Mouse (Mus musculus): ENCODE data around the gene Hydin. TPM values are rescaled to one million over a fixed set of nuclear protein-coding genes. Genes with fewer than 3 reads are reported as not detected.
A peak's percentile ranks its signal among the peaks of the same experiment; 100 is the strongest.
"Not testable (repeated sequence)": the region's sequence is repeated elsewhere in the genome, so short reads cannot be mapped to it uniquely, and the experiment has no call there.

Gene Hydin
- polyA plus RNA-seq, 2 experiments, result 0.01 TPM; not detected in 1

DNA sequence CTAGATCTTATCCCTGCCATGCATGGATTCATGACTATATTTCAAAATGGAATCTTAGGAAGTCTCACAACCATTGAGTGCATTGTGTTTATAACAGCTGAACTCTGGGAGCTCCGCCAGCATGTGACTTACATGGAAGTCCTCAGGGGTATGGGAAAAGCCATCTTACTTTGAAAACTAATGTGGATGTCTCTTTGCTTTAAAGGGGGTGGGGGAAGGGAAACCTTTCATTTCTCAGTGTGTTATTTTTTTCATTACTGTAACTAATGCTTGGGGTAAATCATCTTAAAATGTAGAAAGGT, 9.4 kb downstream of the Hydin start:
- TF ChIP-seq POLR2A (IDR thresholded peaks at IDR 0.05; ENCODE audit: borderline replicate concordance, extremely low read depth, insufficient read depth, insufficient read length), result no peak
- ATAC-seq (ENCODE audit: low FRiP score, low read depth), result no peak
- no peak overlapping the region for H3K9ac ChIP-seq (ENCODE audit: low read depth, low read length, severe bottlenecking)

DNA sequence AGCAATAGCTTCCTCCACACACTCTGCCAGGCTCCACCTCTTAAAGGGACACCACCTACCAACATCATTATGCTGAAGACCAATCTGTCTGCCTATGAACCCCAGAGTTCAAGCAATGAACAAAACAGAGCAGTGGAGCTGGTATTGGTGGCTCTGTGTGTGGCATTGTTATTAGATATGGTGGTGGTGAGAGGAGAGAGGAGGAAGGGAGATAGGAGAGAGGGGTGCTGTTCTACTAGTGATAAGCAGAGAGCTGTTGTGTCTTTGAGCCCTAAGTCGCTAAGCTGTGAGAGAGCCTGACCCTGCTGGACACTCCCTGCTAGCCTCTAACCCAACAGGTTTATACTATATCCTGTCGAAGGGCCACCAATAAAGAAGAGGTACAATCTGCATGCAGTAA, 45.9 kb downstream of the Hydin start:
- Histone ChIP-seq H3K4me2 (replicated peaks; ENCODE audit: low read depth, low read length, severe bottlenecking) (no peak overlapping the region), H3K27ac (replicated peaks; ENCODE audit: low read depth, low read length) (no peak overlapping the region), H3K36me3 (ENCODE audit: control insufficient read depth, insufficient read depth, low read length) (no peaks in the 10 kb centered on the region), H3K4me3 (replicated peaks; ENCODE audit: low read length) (no peak overlapping the region), H3K9ac (ENCODE audit: low read depth, low read length, severe bottlenecking) (no peak overlapping the region), H3K9me3 (ENCODE audit: control insufficient read depth, low read length) (no peaks in the 10 kb centered on the region), H3K4me1 (ENCODE audit: control insufficient read depth, insufficient read depth, low read length) (no peaks in the 10 kb centered on the region), H3K27me3 (ENCODE audit: control insufficient read depth, insufficient read depth, low read length) (no peaks in the 10 kb centered on the region)
- no peak for ATAC-seq (ENCODE audit: low FRiP score, low read depth)
- WGBS, result 78% methylated on average over 2 of the region's 2 CpGs
- no peak for TF ChIP-seq POLR2A (IDR thresholded peaks at IDR 0.05; ENCODE audit: borderline replicate concordance, extremely low read depth, insufficient read depth, insufficient read length)
- DNase-seq (ENCODE audit: low spot score), result no peak

More for the DNA sequence above, 9.4 kb downstream of the Hydin start:
- 86% methylated on average over 1 of the region's 1 CpGs for WGBS
- H3K27ac ChIP-seq (replicated peaks; ENCODE audit: low read depth, low read length), result no peak overlapping the region
- H3K27me3 ChIP-seq (ENCODE audit: control insufficient read depth, insufficient read depth, low read length), result no peaks in the 10 kb centered on the region
- no peak overlapping the region for H3K4me3 ChIP-seq (replicated peaks; ENCODE audit: low read length)
- DNase-seq (ENCODE audit: low spot score), result no peak
- no peaks in the 10 kb centered on the region for H3K36me3 ChIP-seq (ENCODE audit: control insufficient read depth, insufficient read depth, low read length)
- H3K4me1 ChIP-seq (ENCODE audit: control insufficient read depth, insufficient read depth, low read length), result no peaks in the 10 kb centered on the region
- no peaks in the 10 kb centered on the region for H3K9me3 ChIP-seq (ENCODE audit: control insufficient read depth, low read length)
- H3K4me2 ChIP-seq (replicated peaks; ENCODE audit: low read depth, low read length, severe bottlenecking), result no peak overlapping the region

DNA sequence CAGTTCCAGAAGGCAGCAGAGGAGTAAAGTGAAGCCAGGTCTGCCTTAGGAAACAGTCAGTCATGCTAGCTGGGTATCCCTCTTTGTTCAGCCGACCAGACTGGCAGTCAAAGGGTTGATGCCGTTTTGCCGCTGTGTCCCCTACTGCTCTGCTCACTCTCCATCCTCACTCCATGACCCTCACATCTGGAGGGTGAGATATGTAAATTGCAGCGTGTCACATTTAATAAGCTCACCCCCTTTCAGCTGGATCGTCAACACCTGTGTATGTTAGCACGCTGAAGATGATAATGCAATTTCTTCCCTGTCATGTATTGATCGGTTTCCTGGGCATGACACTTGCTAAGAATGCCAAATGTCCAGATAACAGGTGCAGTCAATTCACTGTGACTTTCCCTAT, 49.0 kb downstream of the Hydin start:
- no peak overlapping the region for H3K27ac ChIP-seq (replicated peaks; ENCODE audit: low read depth, low read length)
- no peak overlapping the region for H3K4me3 ChIP-seq (replicated peaks; ENCODE audit: low read length)
- no peak overlapping the region for H3K9ac ChIP-seq (ENCODE audit: low read depth, low read length, severe bottlenecking)
- DNase-seq (ENCODE audit: low spot score), result no peak
- H3K4me1 ChIP-seq (ENCODE audit: control insufficient read depth, insufficient read depth, low read length), result no peaks in the 10 kb centered on the region
- no peak overlapping the region for H3K4me2 ChIP-seq (replicated peaks; ENCODE audit: low read depth, low read length, severe bottlenecking)
- WGBS, result 71% methylated on average over 7 of the region's 7 CpGs
- H3K27me3 ChIP-seq (ENCODE audit: control insufficient read depth, insufficient read depth, low read length), result no peaks in the 10 kb centered on the region
- H3K9me3 ChIP-seq (ENCODE audit: control insufficient read depth, low read length), result no peaks in the 10 kb centered on the region
- no peak for TF ChIP-seq POLR2A (IDR thresholded peaks at IDR 0.05; ENCODE audit: borderline replicate concordance, extremely low read depth, insufficient read depth, insufficient read length)
- no peak for ATAC-seq (ENCODE audit: low FRiP score, low read depth)
- no peaks in the 10 kb centered on the region for H3K36me3 ChIP-seq (ENCODE audit: control insufficient read depth, insufficient read depth, low read length)

DNA sequence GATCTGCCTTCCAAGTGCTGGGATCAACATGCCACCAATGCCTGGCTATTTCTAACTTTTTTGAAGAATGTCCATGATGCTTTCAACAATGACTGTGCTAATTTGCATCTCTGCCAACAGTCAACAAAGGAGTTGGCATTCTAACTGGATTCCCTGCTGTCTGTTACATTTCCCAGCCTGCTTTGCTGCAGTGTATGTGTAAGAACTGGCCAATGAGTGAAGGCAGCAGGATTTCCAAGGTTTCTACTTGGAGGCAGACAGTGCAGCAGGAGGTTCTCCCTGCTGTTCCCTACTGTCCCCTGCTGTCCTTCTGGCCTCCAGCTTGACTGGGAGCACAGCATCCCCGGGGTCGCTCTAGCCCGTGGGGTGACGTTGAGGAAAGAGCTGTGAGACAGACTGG, 52.8 kb downstream of the Hydin start:
- ATAC-seq (ENCODE audit: low FRiP score, low read depth), result no peak
- H3K4me1 ChIP-seq (ENCODE audit: control insufficient read depth, insufficient read depth, low read length), result no peaks in the 10 kb centered on the region
- H3K4me2 ChIP-seq (replicated peaks; ENCODE audit: low read depth, low read length, severe bottlenecking), result no peak overlapping the region
- no peak overlapping the region for H3K4me3 ChIP-seq (replicated peaks; ENCODE audit: low read length)
- no peak for TF ChIP-seq POLR2A (IDR thresholded peaks at IDR 0.05; ENCODE audit: borderline replicate concordance, extremely low read depth, insufficient read depth, insufficient read length)
- H3K9ac ChIP-seq (ENCODE audit: low read depth, low read length, severe bottlenecking), result no peak overlapping the region
- H3K9me3 ChIP-seq (ENCODE audit: control insufficient read depth, low read length), result no peaks in the 10 kb centered on the region
- no peaks in the 10 kb centered on the region for H3K36me3 ChIP-seq (ENCODE audit: control insufficient read depth, insufficient read depth, low read length)
- no peak overlapping the region for H3K27ac ChIP-seq (replicated peaks; ENCODE audit: low read depth, low read length)
- H3K27me3 ChIP-seq (ENCODE audit: control insufficient read depth, insufficient read depth, low read length), result no peaks in the 10 kb centered on the region
- DNase-seq (ENCODE audit: low spot score), result no peak
- WGBS, result 77% methylated on average over 4 of the region's 4 CpGs

DNA sequence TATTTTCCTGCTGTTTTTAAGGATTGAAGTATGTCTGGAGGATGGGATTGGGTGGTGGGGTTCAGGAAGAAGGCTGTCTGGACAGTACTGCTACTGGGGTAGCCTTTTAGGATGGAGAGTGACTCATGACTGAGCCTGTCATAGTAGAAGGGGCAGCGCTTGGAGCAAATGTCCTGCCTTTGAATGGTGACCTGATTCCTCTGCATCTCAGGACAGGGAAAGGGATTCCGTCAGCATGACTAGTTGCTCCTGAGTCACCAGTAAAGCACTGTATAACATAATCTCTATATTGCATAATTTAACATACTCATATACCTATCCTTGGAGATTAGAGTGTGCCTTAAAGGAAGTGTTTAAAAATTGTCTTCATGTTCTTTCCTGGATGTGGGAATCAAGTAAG, 54.7 kb downstream of the Hydin start:
- ATAC-seq (ENCODE audit: low FRiP score, low read depth), result no peak
- no peak for DNase-seq (ENCODE audit: low spot score)
- Histone ChIP-seq H3K4me1 (ENCODE audit: control insufficient read depth, insufficient read depth, low read length) (no peaks in the 10 kb centered on the region), H3K27ac (replicated peaks; ENCODE audit: low read depth, low read length) (no peak overlapping the region), H3K27me3 (ENCODE audit: control insufficient read depth, insufficient read depth, low read length) (no peaks in the 10 kb centered on the region), H3K9ac (ENCODE audit: low read depth, low read length, severe bottlenecking) (no peak overlapping the region), H3K4me2 (replicated peaks; ENCODE audit: low read depth, low read length, severe bottlenecking) (no peak overlapping the region), H3K4me3 (replicated peaks; ENCODE audit: low read length) (no peak overlapping the region), H3K36me3 (ENCODE audit: control insufficient read depth, insufficient read depth, low read length) (no peaks in the 10 kb centered on the region), H3K9me3 (ENCODE audit: control insufficient read depth, low read length) (no peaks in the 10 kb centered on the region)
- WGBS, result 79% methylated on average over 2 of the region's 2 CpGs
- TF ChIP-seq POLR2A (IDR thresholded peaks at IDR 0.05; ENCODE audit: borderline replicate concordance, extremely low read depth, insufficient read depth, insufficient read length), result no peak

DNA sequence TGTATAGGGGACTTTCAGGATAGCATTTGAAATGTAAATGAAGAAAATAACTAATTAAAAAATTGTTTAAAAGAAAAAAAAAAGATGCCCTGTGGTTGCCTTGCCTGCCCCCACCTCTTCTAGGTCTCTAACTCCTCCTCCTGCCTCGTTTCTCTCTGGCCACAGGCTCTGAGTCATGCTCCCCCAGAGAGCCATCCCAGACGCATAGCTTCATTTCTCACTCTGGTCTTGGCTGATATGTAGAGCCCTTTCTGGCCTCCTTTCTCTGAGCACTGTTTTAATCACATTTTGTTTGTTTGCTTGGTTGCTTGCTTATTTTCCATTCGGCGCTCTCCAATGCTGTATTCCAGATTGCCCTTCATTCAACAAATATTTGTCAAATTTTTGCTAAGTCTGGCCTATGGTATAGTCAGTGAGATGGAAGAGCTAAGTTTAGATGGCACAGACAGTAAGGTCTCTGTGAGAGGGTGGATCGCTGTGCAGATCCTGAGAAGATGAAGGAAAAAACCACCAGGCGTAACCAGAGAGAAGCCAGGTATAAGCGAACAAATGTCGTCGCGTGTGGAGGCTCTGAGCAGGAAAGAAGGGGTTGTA, 57.3 kb downstream of the Hydin start:
- Histone ChIP-seq H3K4me3 (replicated peaks; ENCODE audit: low read length) (no peak overlapping the region), H3K27me3 (ENCODE audit: control insufficient read depth, insufficient read depth, low read length) (no peaks in the 10 kb centered on the region), H3K9me3 (ENCODE audit: control insufficient read depth, low read length) (no peaks in the 10 kb centered on the region), H3K36me3 (ENCODE audit: control insufficient read depth, insufficient read depth, low read length) (no peaks in the 10 kb centered on the region), H3K4me1 (ENCODE audit: control insufficient read depth, insufficient read depth, low read length) (no peaks in the 10 kb centered on the region), H3K4me2 (replicated peaks; ENCODE audit: low read depth, low read length, severe bottlenecking) (no peak overlapping the region), H3K27ac (replicated peaks; ENCODE audit: low read depth, low read length) (no peak overlapping the region), H3K9ac (ENCODE audit: low read depth, low read length, severe bottlenecking) (no peak overlapping the region)
- ATAC-seq (ENCODE audit: low FRiP score, low read depth) (no peak), DNase-seq (ENCODE audit: low spot score) (peak; percentile 6)
- TF ChIP-seq POLR2A (IDR thresholded peaks at IDR 0.05; ENCODE audit: borderline replicate concordance, extremely low read depth, insufficient read depth, insufficient read length), result no peak
- 75% methylated on average over 10 of the region's 10 CpGs for WGBS

DNA sequence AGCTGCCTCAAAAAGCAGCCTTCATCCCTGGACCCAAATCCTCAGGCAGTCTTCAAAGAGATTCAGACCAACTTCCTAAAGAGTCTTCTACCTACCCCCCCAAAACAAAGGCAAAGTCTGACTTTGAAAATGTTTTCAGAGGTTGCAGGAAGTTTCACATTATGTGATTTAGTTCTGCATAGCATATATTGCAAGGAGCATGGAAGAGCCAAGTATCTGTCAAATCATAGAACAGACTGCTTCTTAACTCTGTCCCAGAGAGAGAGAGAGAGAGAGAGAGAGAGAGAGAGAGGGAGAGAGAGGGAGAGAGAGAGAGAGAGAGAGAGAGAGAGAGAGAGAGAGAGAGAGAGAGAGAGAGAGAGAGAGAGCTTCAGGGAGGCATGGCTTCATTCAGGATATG, 60.3 kb downstream of the Hydin start:
- H3K4me1 ChIP-seq (ENCODE audit: control insufficient read depth, insufficient read depth, low read length); H3K27ac ChIP-seq (replicated peaks; ENCODE audit: low read depth, low read length); ATAC-seq (ENCODE audit: low FRiP score, low read depth); H3K36me3 ChIP-seq (ENCODE audit: control insufficient read depth, insufficient read depth, low read length); H3K4me2 ChIP-seq (replicated peaks; ENCODE audit: low read depth, low read length, severe bottlenecking); H3K9ac ChIP-seq (ENCODE audit: low read depth, low read length, severe bottlenecking); H3K9me3 ChIP-seq (ENCODE audit: control insufficient read depth, low read length); H3K4me3 ChIP-seq (replicated peaks; ENCODE audit: low read length); DNase-seq (ENCODE audit: low spot score); H3K27me3 ChIP-seq (ENCODE audit: control insufficient read depth, insufficient read depth, low read length): not testable (repeated sequence)
